Mouse (Mus musculus) liver, embryonic 14.5 days (tissue): ENCODE results near the gene Nwd1. TPM values are rescaled to one million over a fixed set of nuclear protein-coding genes. Genes with fewer than 3 reads are reported as not detected.
A peak's percentile ranks its signal among the peaks of the same experiment; 100 is the strongest.

Experiments used
- ATAC-seq: fragments of 200-750 bp; cut with Nextera tagmentation; 2 replicates; pipeline ENCODE4 v1.8.0; 2017; ENCODE audit warnings: moderate number of reproducible peaks, mild to moderate bottlenecking, moderate library complexity; ENCODE audit not compliant: insufficient read depth
- DNase-seq, 3 experiments: peaks; one replicate each; pipeline ENCODE4 v3.0.0-alpha.2; 2012 to 2013; ENCODE audit warnings: low read depth in 3 of 3, low spot score in 3 of 3
- H3K27ac ChIP-seq: fragments of 300-500 bp; sonication (generic); 2 replicates; pipeline ENCODE4 v1.5.1; 2014; ENCODE audit warnings: moderate library complexity, mild to moderate bottlenecking, control low read depth, inconsistent platforms
- H3K27me3 ChIP-seq: fragments of 300-500 bp; sonication (generic); 2 replicates; pipeline ENCODE4 v1.6.1; 2014; ENCODE audit warnings: mild to moderate bottlenecking, low read length, moderate library complexity; ENCODE audit not compliant: control insufficient read depth, insufficient read depth
- H3K36me3 ChIP-seq: fragments of 300-500 bp; sonication (generic); replicated peaks from 2 replicates; pipeline ENCODE4 v1.6.1; 2014; ENCODE audit warnings: low read depth; ENCODE audit not compliant: control insufficient read depth, insufficient read depth
- H3K4me1 ChIP-seq, 2 experiments: fragments of 200-500 bp in 1 of 2; fragments of 300-500 bp in 1 of 2; sonication (generic) in 1 of 2; replicated peaks; 2 replicates each; pipeline ENCODE4 v1.6.1; 2012 to 2014; ENCODE audit warnings: antibody characterized with exemption in 1 of 2, inconsistent platforms in 1 of 2, low read length in 1 of 2; ENCODE audit not compliant: control insufficient read depth in 2 of 2, insufficient read depth in 2 of 2
- H3K4me2 ChIP-seq: fragments of 300-500 bp; sonication (generic); 2 replicates; pipeline ENCODE4 v1.6.1; 2014; ENCODE audit warnings: low read depth, mild to moderate bottlenecking, control low read depth, moderate library complexity
- H3K4me3 ChIP-seq, 2 experiments: fragments of 200-500 bp in 1 of 2; fragments of 300-500 bp in 1 of 2; sonication (generic) in 1 of 2; 2 replicates each; pipeline ENCODE4 v1.5.1; 2012 to 2014; ENCODE audit warnings: low read depth in 2 of 2, low read length in 2 of 2, mild to moderate bottlenecking in 2 of 2, control low read depth in 1 of 2, inconsistent platforms in 1 of 2, moderate library complexity in 1 of 2; ENCODE audit not compliant: insufficient read depth in 1 of 2
- H3K9ac ChIP-seq: fragments of 300-500 bp; sonication (generic); replicated peaks from 2 replicates; pipeline ENCODE4 v1.6.1; 2014; ENCODE audit warnings: mild to moderate bottlenecking, control low read depth, moderate library complexity
- H3K9me3 ChIP-seq: fragments of 300-500 bp; sonication (generic); 2 replicates; pipeline ENCODE4 v1.6.1; 2016; ENCODE audit warnings: low read length, mixed read lengths; ENCODE audit not compliant: control insufficient read depth
- CTCF ChIP-seq: IDR thresholded peaks from 2 replicates; pipeline ENCODE4 v1.5.1; 2016; ENCODE audit warnings: antibody characterized with exemption, low read depth, control low read depth
- EP300 ChIP-seq: IDR thresholded peaks from 2 replicates; pipeline ENCODE4 v1.6.1; 2016; ENCODE audit warnings: antibody characterized with exemption, low read depth
- WGBS: fragments of 180-500 bp; shearing (Covaris S2); extraction: QIAGEN DNeasy Blood & Tissue Kit; methylation state at CpG from one replicate; pipeline ENCODE4 v1.1.7; 2014; ENCODE audit not compliant: insufficient replicate concordance; 5-methylcytosine and 5-hydroxymethylcytosine counted together
- polyA plus RNA-seq, 2 experiments: library from polyadenylated mRNA; depleted of rRNA in 1 of 2; stranded (reverse) in 1 of 2; unstranded in 1 of 2; fragments of >200 nt; fragmentation: Nextera tagmentation in 1 of 2; extraction: Ambion mirVana in 1 of 2; gene quantifications; 2 replicates each; pipeline versions ENCODE4 v1.2.1 to v1.2.3; 2012 to 2014

Gene Nwd1
- polyA plus RNA-seq, 2 experiments: under 0.01 TPM; not detected in 1

GRCm38 (mm10) chr8:72654565-72655521 is 8.3 kb downstream of the Nwd1 start:
- Histone ChIP-seq H3K9me3 (no peaks in the 10 kb centered on the region), H3K9ac (no peak overlapping the region), H3K4me2 (no peak overlapping the region), H3K4me1 (peaks cover 0 to 4% of the 10 kb centered on the region in 2 experiments; a peak in 2 of 4 replicates), H3K36me3 (no peaks in the 10 kb centered on the region), H3K27ac (no peak overlapping the region), H3K27me3 (no peaks in the 10 kb centered on the region), H3K4me3 (no peak overlapping the region)
- DNase-seq (no peak), ATAC-seq (peak; percentile 59)
- 13% methylated on average over 13 of the region's 13 CpGs for WGBS
- no peak for TF ChIP-seq EP300
- TF ChIP-seq CTCF: peak; percentile 48

GRCm38 (mm10) chr8:72655522-72655912 is 9.0 kb downstream of the Nwd1 start:
- 39% methylated on average over 3 of the region's 3 CpGs for WGBS
- no peak for ATAC-seq

GRCm38 (mm10) chr8:72659967-72660366 is 13.5 kb downstream of the Nwd1 start:
- ATAC-seq (no peak), DNase-seq (no peak)
- no peak overlapping the region for H3K27ac ChIP-seq
- TF ChIP-seq CTCF: peak; percentile 45
- no peak for TF ChIP-seq EP300
- no peaks in the 10 kb centered on the region for H3K9me3 ChIP-seq
- H3K9ac ChIP-seq: no peak overlapping the region
- 67% methylated on average over 2 of the region's 2 CpGs for WGBS
- H3K27me3 ChIP-seq: no peaks in the 10 kb centered on the region
- peaks cover under 1 to 2% of the 10 kb centered on the region in 2 experiments; a peak in 3 of 4 replicates for H3K4me1 ChIP-seq
- H3K4me2 ChIP-seq: no peak overlapping the region
- no peaks in the 10 kb centered on the region for H3K36me3 ChIP-seq
- no peak overlapping the region for H3K4me3 ChIP-seq

More at GRCm38 (mm10) chr8:72655522-72655912, 9.0 kb downstream of the Nwd1 start:
- Histone ChIP-seq H3K9me3 (no peaks in the 10 kb centered on the region), H3K9ac (no peak overlapping the region), H3K4me3 (no peak overlapping the region), H3K27me3 (no peaks in the 10 kb centered on the region), H3K4me2 (no peak overlapping the region), H3K36me3 (no peaks in the 10 kb centered on the region), H3K4me1 (peaks cover 0 to 4% of the 10 kb centered on the region in 2 experiments; a peak in 2 of 4 replicates), H3K27ac (no peak overlapping the region)
- no peak for DNase-seq
- no peak for TF ChIP-seq CTCF
- no peak for TF ChIP-seq EP300

GRCm38 (mm10) chr8:72664107-72664652 is 17.7 kb downstream of the Nwd1 start:
- Histone ChIP-seq H3K27me3 (no peaks in the 10 kb centered on the region), H3K9ac (no peak overlapping the region), H3K4me2 (no peak overlapping the region), H3K4me3 (no peak overlapping the region), H3K9me3 (no peaks in the 10 kb centered on the region), H3K4me1 (peaks cover 8 to 14% of the 10 kb centered on the region in 2 experiments; a peak in 3 of 4 replicates), H3K27ac (no peak overlapping the region), H3K36me3 (no peaks in the 10 kb centered on the region)
- TF ChIP-seq EP300: no peak
- TF ChIP-seq CTCF: no peak
- DNase-seq (no peak), ATAC-seq (no peak)
- WGBS: 60% methylated on average over 3 of the region's 3 CpGs

GRCm38 (mm10) chr8:72664757-72665156 is 18.2 kb downstream of the Nwd1 start:
- no peak; the same call in 1 of the 2 replicates for TF ChIP-seq EP300
- TF ChIP-seq CTCF: no peak
- peak overlapping the region; percentile 46 for H3K4me2 ChIP-seq

More at GRCm38 (mm10) chr8:72664757-72665156, 18.2 kb downstream of the Nwd1 start:
- Histone ChIP-seq H3K9me3 (no peaks in the 10 kb centered on the region), H3K36me3 (no peaks in the 10 kb centered on the region), H3K27ac (no peak overlapping the region), H3K4me3 (no peak overlapping the region), H3K27me3 (no peaks in the 10 kb centered on the region), H3K9ac (no peak overlapping the region; the same call in 1 of the 2 replicates), H3K4me1 (peaks cover 8 to 14% of the 10 kb centered on the region in 2 experiments; a peak in 3 of 4 replicates)
- ATAC-seq (peak; percentile 72), DNase-seq (no peak)
- 28% methylated on average over 5 of the region's 5 CpGs for WGBS
